Mouse (Mus musculus) midbrain, embryonic 10.5 days (tissue): ENCODE measurements around the gene Ncapd2. TPM values are rescaled to one million over a fixed set of nuclear protein-coding genes. Genes with fewer than 3 reads are reported as not detected.
A peak's percentile ranks its signal among the peaks of the same experiment; 100 is the strongest.

Source experiments
- DNase-seq: peaks from one replicate; pipeline ENCODE4 v3.0.0-alpha.2; 2017; ENCODE audit warnings: low spot score
- H3K27ac ChIP-seq: fragments of 300-500 bp; sonication (generic); replicated peaks from 2 replicates; pipeline ENCODE4 v1.5.1; 2016; ENCODE audit warnings: mild to moderate bottlenecking
- H3K27me3 ChIP-seq: fragments of 300-500 bp; sonication (generic); 2 replicates; pipeline ENCODE4 v1.6.1; 2016; ENCODE audit warnings: low read depth, mild to moderate bottlenecking; ENCODE audit not compliant: poor library complexity, severe bottlenecking
- H3K36me3 ChIP-seq: fragments of 300-500 bp; sonication (generic); 2 replicates; pipeline ENCODE4 v1.6.1; 2016; ENCODE audit warnings: mild to moderate bottlenecking, moderate library complexity
- H3K4me1 ChIP-seq: fragments of 300-500 bp; sonication (generic); 2 replicates; pipeline ENCODE4 v1.6.1; 2016
- H3K4me3 ChIP-seq: fragments of 300-500 bp; sonication (generic); 2 replicates; pipeline ENCODE4 v1.5.1; 2016; ENCODE audit warnings: mild to moderate bottlenecking, moderate library complexity
- H3K9me3 ChIP-seq: fragments of 300-500 bp; sonication (generic); replicated peaks from 2 replicates; pipeline ENCODE4 v1.6.1; 2016; ENCODE audit warnings: mild to moderate bottlenecking
- WGBS: fragments of 180-500 bp; shearing (Covaris S2); methylation state at CpG from one replicate; pipeline ENCODE4 v1.1.7; 2016; 5-methylcytosine and 5-hydroxymethylcytosine counted together
- microRNA-seq: library from miRNA; unstranded; fragments of <30 nt; microRNA quantifications from one replicate; pipeline ENCODE4, GENCODE M21; 2017
- polyA plus RNA-seq: library from polyadenylated mRNA; unstranded; fragments of >200 nt; fragmentation: Nextera tagmentation; extraction: Ambion mirVana; gene quantifications from 2 replicates; pipeline ENCODE4 v1.2.1, GENCODE M21; 2016

The Ncapd2 gene
- polyA plus RNA-seq, 1 experiment from 2014 or later: 246 TPM

DNA sequence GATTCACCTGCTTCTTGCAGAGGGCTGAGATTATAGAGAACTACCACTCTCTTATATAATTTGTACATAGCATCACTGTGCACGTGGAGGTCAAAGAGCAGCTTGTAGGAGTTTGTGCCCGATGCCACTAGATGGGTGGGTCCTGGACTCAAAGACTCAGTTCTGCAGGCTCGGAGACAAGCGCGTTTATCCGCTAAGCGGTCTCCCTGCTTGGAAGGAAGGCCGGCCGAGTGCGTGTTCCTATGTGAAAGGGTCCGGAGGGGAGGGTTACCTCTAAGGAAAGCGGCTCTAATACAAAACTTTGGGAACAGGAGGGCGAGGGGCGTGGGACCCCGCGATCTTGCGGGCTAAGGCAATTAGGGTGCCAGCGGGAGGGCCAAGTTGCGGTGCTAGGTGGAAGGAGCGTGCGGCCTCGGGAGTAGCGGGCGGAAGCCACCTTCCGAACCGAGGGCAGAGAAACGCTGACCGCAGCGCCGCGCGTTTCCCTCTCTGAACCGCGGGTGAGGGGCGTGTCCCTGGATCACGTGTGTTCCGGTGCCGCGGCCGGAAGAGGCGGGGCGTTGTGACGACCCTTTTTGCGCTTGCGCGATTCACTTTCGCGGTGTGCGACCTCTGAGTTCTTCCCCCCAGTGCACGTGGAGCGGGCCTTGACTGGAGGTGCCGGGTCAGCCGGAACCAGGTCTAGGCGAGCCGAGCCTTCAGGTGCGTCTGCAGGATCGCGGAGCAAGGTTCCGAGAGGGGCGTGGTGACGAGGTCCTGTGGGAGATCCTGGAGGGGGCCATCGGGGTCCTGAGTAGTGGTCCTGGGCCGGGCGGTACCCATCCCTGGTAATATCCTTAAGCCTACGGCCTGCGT is 60.0 kb downstream of the Ncapd2 start, which contains the start of gene Nop2:
Gene Nop2 (plus strand): TSS at position 608 of the 855 bp plus-strand sequence.
- Histone ChIP-seq H3K27me3 (no peaks in the 10 kb centered on the region), H3K9me3 (no peaks in the 10 kb centered on the region), H3K27ac (peak within 1 kb of the TSS; percentile 91), H3K36me3 (peaks cover 78% of the 10 kb centered on the region), H3K4me1 (peaks cover 22% of the 10 kb centered on the region), H3K4me3 (peak within 1 kb of the TSS; percentile 94)
- peak; percentile 96 for DNase-seq
- WGBS: under 1% methylated on average over 66 of the region's 66 CpGs

DNA sequence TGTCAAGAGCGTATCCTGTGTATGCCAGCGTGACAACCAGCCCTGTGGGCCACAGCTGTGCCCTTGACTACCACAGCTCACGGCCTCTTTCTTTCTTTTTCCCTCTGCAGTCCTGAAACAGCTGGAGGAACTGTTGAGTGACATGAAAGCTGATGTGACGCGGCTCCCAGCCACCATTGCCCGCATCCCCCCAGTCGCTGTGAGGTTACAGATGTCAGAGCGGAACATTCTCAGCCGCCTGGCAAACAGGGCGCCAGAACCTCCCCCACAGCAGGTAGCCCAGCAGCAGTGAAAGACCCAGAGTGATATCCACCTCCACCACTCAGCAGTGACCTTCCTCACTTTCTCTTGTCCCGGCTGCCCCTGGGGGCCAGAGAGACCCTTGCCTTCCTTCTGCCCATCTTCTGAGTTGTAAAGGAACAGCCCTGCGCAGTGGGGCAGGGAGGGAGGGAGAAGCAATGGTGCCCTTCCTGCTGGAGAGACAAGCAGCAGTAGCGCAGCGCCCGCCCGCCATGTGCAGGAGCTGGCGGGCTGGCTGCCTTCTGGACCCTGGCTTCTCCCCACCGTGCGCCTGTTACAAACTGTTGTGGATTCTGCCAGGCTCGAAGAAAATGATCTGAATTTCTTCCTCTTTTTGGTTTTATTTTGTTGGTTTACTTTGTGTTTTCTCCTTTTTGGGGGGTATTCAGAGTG is 61.6 kb downstream of the Ncapd2 start:
- peaks cover 78% of the 10 kb centered on the region for H3K36me3 ChIP-seq
- WGBS: 93% methylated on average over 20 of the region's 20 CpGs

DNA sequence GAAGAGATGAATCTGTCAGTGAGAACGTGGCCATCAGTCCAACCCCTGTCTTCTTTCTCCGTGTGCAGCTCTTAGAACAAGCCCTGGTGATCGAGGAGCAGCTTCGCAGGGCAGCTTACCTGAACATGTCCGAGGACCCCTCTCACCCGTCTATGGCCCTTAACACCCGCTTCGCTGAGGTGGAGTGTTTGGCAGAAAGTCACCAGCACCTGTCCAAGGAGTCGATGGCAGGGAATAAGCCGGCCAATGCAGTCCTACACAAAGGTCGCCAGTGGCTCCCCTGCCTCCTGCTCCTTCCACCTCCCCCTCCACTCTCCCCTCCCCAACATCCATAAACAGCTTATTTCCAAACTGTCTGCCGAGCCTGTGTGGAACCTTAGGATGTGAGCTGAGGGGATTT is 62.8 kb downstream of the Ncapd2 start:
- no peak for DNase-seq
- Histone ChIP-seq H3K4me3 (no peak overlapping the region), H3K9me3 (no peaks in the 10 kb centered on the region), H3K27me3 (no peaks in the 10 kb centered on the region), H3K4me1 (peaks cover 22% of the 10 kb centered on the region), H3K27ac (no peak overlapping the region), H3K36me3 (peaks cover 78% of the 10 kb centered on the region)
- 94% methylated on average over 12 of the region's 12 CpGs for WGBS

More for the DNA sequence above, 61.6 kb downstream of the Ncapd2 start:
- H3K9me3 ChIP-seq: no peaks in the 10 kb centered on the region
- no peak overlapping the region for H3K27ac ChIP-seq
- no peaks in the 10 kb centered on the region for H3K27me3 ChIP-seq
- no peak overlapping the region for H3K4me3 ChIP-seq
- DNase-seq: no peak
- H3K4me1 ChIP-seq: peaks cover 22% of the 10 kb centered on the region

DNA sequence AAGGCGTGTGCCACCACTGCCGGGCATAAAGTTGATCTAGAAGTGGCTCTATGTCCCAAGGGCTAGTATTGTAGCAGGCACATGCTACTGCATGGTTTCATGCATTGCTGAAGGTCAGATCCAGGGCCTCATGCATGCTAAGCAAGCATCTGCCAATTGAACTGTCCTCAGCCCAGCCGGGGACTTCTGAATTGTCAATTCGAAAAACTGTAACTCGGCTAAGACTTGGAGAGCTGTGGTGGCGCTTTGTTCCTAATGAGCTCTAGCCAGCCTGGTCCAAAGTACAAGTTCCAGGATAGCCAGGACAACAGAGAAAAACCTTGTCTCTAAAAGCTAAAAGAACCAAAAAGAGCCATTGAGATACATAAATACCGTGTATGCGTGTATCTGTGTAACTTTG is 72.1 kb downstream of the Ncapd2 start:
- no peaks in the 10 kb centered on the region for H3K27me3 ChIP-seq
- H3K9me3 ChIP-seq: no peaks in the 10 kb centered on the region
- H3K36me3 ChIP-seq: peaks cover 100% of the 10 kb centered on the region
- 98% methylated on average over 8 of the region's 8 CpGs for WGBS
- H3K4me1 ChIP-seq: no peaks in the 10 kb centered on the region
- no peak overlapping the region for H3K4me3 ChIP-seq
- DNase-seq: no peak
- H3K27ac ChIP-seq: no peak overlapping the region

Small RNA genes within 50 kb of the gene (microRNA-seq; reads per million reads assigned to microRNA genes)
- gene Mir3098 (2.4 reads per million), gene Mir8113 (not detected)

Other genes starting within 250 kb of the Ncapd2 start
- gene Cops7a, start 226.2 kb downstream of the Ncapd2 start, polyA plus RNA-seq: 140 and 142 TPM in 2 replicates
- gene Pianp, start 195.0 kb downstream of the Ncapd2 start, polyA plus RNA-seq: 0.81 and 2.1 TPM in 2 replicates
- 9.3 and 9.5 TPM in 2 replicates for gene Zfp384, start 182.6 kb downstream of the Ncapd2 start, polyA plus RNA-seq
- gene Ing4, start 151.9 kb downstream of the Ncapd2 start, polyA plus RNA-seq: 121 and 149 TPM in 2 replicates
- gene Acrbp, start 142.0 kb downstream of the Ncapd2 start, polyA plus RNA-seq: 10.1 and 14.2 TPM in 2 replicates
- gene Lpar5, start 123.8 kb downstream of the Ncapd2 start, polyA plus RNA-seq: 0.16 and 0.19 TPM in 2 replicates
- gene Chd4, start 95.7 kb downstream of the Ncapd2 start, polyA plus RNA-seq: 90.7 and 103 TPM in 2 replicates
- 72.6 and 86.4 TPM in 2 replicates for gene Nop2, start 59.8 kb downstream of the Ncapd2 start, polyA plus RNA-seq
- 12.7 and 15.1 TPM in 2 replicates for gene Iffo1, start 46.5 kb downstream of the Ncapd2 start, polyA plus RNA-seq
- gene Gapdh, start 25.2 kb downstream of the Ncapd2 start, polyA plus RNA-seq: 2,729 and 3,222 TPM in 2 replicates
- gene Mrpl51, start 100 bp upstream of the Ncapd2 start, polyA plus RNA-seq: 211 and 231 TPM in 2 replicates
- gene Vamp1, start 23.9 kb upstream of the Ncapd2 start, polyA plus RNA-seq: 4.2 and 5.1 TPM in 2 replicates
- gene Tapbpl, start 40.2 kb upstream of the Ncapd2 start, polyA plus RNA-seq: 1.5 and 2.0 TPM in 2 replicates
- gene Cd27, start 45.3 kb upstream of the Ncapd2 start, polyA plus RNA-seq: 2.1 and 2.2 TPM in 2 replicates
- 0.11 TPM in 1 of 2 replicates, not detected in the other for gene Tuba3a, start 94.3 kb upstream of the Ncapd2 start, polyA plus RNA-seq
- 21.2 and 23.5 TPM in 2 replicates for gene Ltbr, start 122.2 kb upstream of the Ncapd2 start, polyA plus RNA-seq
- gene Scnn1a, start 129.0 kb upstream of the Ncapd2 start, polyA plus RNA-seq: 0.25 and 0.48 TPM in 2 replicates
- 21.7 and 24.5 TPM in 2 replicates for gene Tnfrsf1a, start 157.7 kb upstream of the Ncapd2 start, polyA plus RNA-seq
- 0.12 and 0.15 TPM in 2 replicates for gene Plekhg6, start 189.1 kb upstream of the Ncapd2 start, polyA plus RNA-seq